Mouse (Mus musculus) liver, adult (tissue): ENCODE results near the gene Ppp2r5b.

Experiments used
- GATA4 ChIP-seq: IDR thresholded peaks from 2 replicates; pipeline ENCODE4 v1.6.1; 2014; ENCODE audit warnings: mild to moderate bottlenecking, low read length; ENCODE audit not compliant: insufficient replicate concordance

The Ppp2r5b gene

DNA sequence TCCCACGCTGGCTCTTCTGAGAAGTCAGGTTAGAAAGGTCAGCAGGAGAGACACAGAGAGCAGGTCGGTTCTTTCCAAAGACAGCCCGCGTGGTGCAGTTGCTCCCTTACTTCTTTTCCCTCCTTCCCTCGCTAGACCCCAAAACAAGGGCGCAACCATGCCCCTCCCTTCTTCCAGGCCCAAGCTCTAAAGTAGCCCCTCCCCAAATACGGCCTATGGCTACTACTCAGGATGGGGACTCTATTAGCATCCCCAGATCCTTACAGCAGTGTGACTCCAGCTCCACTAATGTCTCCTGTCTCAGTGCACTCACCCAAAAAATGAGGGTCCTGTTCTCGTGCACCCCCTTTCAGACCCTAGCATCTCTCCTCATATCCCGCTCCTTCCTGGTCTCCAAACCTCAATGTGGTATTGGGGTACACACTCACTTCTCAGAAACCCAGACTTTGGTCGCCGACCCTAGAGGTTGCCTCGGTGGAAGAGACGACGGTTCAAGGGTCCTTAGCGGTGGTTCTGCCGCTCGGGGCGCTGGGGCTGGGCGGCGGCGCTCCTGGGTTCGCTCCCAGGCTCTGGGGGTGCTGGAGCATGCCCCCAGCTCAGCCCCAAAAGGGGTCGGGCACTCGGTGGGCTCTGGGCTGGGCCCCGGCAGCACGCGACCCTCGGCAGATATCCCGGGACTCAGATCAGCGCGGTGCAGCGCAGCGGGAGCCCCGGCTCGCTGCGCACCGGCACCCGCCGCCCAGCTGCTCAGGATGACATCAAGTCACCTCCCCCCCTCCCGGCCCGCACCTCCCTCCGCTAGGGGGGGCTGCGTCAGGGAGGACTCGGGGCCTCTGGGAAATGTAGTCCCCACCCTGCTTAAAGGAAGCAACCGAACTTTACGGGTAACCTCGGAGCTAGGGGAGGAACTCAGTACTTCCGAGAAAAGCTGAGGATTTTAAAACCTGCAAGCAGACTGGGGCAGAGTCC, at the start of gene Ppp2r5b:
TSS of gene Ppp2r5b (minus strand) at position 789 of the 969 bp plus-strand sequence.
- TF ChIP-seq GATA4: no peak

DNA sequence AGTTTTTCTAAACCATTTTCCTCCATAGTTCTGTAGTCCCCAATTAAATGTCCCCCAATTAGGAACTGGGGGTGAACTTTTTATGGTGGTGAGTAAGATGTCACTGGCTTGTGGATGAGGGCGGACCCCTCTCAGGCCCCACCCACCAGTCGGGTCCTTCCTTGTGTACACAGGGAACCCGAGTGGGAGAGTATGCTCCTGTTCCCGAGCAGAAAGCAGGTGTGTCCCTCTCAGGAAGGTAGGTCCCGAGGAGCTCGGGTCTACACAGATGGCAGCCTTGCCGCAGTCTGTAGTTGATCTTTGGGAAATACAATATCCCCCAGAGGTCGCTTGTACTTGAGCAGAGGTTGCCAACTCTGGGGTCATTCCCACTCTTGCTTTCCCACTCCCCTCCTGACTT, 49.6 kb upstream of the Ppp2r5b start:
- no peak for TF ChIP-seq GATA4

- TF ChIP-seq GATA4: peak; percentile 90
Measured at GRCm38 (mm10) chr19:6284502-6284901, 48.8 kb upstream of the Ppp2r5b start.

- TF ChIP-seq GATA4: no peak
Measured at GRCm38 (mm10) chr19:6283001-6283400, 47.3 kb upstream of the Ppp2r5b start.

- TF ChIP-seq GATA4: no peak
Measured at GRCm38 (mm10) chr19:6281122-6282020, 45.7 kb upstream of the Ppp2r5b start.

DNA sequence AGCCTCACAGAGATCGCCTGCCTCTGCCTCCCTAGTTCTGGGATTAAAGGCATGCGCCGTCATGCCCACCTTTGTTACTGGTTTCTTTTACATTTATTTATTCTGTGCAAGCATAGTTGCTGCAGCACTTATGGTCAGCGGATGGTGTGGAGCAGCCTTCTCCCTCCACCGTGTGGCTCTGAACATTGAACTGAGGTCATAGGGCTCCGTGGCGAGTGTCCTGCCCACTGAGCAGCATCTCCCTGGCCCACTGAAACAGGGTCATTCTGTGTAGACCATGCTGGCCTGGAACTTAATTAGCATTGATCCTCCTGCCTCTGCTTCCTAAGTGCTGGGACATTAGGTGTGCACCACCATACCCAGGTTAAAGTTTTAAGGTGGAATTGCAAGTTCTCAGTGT, 44.9 kb upstream of the Ppp2r5b start:
- no peak for TF ChIP-seq GATA4

DNA sequence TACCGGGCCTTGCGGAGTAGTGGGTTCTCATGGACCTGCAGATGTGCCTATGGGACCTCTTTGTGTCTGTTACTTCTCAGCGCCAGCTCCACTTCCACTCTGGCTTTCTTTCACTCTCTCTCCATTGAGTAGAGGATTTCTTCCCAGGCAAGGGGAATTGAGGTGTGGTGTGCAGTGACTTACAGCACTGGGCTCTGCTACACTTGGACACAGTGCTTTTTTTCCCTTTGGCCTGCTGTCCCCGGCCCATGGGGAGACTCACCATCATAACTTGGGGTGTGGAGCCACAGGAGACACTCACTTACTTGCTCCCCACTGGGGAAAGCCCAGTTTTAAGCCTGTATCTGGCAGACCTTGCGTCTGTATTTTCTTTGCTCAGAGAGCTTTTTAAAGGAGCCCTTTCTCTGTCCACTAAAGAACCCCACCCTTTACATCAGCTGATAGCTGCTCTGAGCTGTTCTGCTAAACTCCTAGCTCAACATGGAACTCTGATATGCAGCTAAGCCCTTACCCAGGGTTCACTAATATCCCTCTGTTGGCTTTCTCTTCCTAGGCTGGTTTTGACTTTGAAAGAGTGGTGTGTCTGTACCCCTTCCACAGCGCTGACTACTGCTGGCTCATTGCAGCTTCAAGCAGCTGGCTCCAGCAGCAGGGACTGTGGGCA, 43.9 kb upstream of the Ppp2r5b start:
- TF ChIP-seq GATA4: no peak

DNA sequence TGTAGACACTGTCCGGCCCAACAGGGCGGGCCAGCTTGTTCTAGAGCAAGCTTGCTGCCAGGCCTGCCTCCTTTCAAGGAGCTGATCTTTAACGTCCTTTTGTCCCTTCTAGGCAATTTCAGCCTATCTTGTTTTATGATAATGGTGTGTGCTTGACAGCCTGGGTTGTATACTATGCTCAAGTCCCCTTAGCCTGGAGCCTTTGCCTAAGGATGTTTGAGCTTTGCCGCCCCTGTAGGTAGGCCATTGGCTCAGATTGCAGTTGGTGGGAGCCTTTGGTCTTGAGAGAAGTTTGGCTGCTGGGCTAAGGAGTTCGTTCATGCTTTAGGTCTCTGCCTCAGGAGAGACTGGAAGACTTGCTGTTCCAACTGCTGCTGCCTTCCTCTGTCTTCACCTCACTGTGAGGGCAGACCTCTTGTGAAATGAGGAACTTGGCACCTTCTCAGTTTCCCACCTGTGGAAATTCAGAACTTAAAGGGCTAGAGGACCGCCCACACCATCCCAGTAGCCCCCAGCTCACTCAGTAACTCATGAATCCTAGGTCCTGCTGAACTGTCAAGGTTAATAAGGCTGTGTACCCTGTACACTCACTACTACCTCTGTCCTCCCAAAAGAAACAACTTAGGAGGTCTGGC, 42.9 kb upstream of the Ppp2r5b start:
- no peak for TF ChIP-seq GATA4

DNA sequence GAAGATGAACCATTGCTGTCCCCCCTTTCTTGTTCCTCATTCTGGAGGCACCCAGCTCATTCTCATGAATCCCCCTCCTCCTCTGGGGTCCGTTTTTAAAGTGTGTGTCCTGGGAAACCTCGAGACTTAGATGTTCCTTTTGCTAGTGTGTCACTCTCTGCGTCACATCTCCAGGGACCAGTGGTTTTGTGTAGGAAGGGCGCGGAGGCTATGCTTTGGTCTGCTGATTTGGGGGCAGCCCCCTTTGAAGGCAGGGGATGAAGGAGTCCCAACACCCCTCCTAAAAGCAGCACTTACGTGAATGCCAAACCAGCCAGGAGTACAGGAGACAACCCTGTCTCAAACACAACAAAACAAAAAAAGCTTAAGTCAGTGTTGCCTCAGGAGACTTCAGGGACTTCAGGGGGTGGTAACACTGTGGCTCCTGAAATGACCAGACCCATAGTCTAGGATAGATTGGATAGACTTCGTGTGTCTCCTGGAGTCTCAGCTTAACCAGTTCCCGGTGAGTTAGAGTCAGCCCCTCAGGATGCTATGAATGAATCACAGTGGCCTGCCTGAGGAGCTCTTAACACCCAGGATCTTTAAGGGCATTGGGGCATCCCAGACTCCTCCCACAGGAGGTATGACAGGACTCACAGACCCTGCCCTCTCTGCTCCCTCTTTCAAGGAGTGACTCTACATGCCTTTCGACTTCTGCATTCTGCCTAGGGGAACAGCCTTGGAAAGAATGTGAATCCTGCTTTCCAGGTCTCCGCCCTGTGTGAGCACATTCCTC, 42.2 kb upstream of the Ppp2r5b start:
- TF ChIP-seq GATA4: no peak

- no peak; the same call in 1 of the 2 replicates for TF ChIP-seq GATA4
Measured at GRCm38 (mm10) chr19:6276426-6277421, 41.1 kb upstream of the Ppp2r5b start, which contains the start of gene Ehd1. Ehd1 (plus strand) TSS chr19:6276725.

DNA sequence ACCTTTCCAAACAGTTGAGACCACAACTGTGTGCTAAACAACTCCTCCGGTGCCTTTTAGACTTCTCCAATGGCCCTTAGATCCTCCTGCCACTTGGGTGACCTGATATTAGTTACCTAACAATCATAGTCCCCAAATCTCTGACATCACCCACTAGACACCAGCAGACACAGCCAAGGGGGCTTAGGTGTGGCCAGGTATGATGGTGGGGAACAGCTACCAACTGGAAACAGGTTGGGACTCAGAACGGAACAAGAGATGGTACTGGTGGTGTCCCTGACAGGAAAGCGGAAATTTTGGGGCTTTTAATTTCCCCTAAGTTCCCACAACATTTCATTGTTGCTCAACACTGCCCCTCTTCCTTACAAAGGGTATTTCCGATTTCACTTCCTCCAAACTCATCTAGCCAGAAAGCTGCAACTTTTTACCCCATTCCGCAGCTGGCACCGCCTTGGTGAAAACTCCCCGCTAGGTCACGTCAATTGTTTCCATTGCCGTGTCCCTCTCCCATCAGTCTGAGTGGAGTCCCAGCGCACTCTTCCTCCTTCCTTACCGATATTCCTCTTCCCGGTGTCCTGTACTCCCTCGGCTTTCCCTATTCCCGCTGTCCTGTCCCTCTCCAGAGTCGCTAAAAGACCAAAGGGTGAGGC, 40.2 kb upstream of the Ppp2r5b start:
- TF ChIP-seq GATA4: no peak

DNA sequence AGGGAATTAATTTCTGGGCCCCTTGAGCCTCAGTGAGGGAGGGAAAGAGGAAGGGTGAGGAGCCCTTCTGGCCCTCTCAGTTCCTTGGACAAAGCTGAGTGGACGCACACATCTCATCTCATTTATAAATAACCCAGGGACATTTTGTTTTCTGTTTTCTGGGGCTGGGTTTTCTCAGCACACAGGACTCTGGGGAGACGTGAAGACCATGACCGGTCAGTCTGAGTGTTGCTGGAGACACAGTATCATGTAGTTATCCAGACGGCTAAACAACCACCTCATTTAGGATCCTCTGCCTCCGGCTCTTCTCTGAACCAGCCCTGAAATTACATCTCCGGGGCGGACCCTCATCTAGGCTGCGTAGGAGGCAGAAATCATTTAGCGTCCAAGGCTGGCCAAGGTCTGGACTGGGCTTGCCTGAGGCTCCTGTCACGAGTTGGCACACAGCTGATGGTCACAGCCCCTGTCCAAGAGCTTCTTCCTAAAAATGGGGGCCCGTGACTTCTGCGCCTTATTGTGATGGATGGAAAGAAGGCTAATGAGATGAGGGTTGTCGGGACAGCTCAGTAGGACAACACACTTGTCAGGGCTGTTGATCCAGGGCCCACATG, 38.4 kb upstream of the Ppp2r5b start:
- TF ChIP-seq GATA4: no peak
